Mouse (Mus musculus): ENCODE data around the gene Vmn2r84. TPM values are rescaled to one million over a fixed set of nuclear protein-coding genes. Genes with fewer than 3 reads are reported as not detected.
A peak's percentile ranks its signal among the peaks of the same experiment; 100 is the strongest.
"Not testable (repeated sequence)": the region's sequence is repeated elsewhere in the genome, so short reads cannot be mapped to it uniquely, and the experiment has no call there.

Gene Vmn2r84
- not detected in 2 replicates for polyA plus RNA-seq (2016; fragmentation: Nextera tagmentation; extraction: Ambion mirVana)

DNA sequence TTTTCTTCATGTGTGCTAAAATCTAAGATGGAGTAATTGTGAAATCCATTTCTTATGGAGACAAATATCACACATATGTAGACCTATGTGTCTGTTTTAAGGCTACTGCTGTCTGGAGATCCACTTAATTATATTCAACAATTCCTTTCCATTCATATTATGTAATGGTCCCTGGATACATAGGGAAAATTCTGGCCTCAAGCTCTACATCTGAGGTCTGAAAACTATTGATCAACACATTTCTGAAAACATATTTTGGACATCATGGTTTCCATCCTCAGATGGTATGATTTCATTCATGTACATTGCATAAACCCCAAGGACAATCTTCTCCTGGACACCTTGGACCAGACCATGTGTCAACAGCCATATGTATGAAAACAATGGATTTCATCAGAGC lies at the start of gene Vmn2r84:
TSS of gene Vmn2r84 (minus strand) at position 101 of the 400 bp plus-strand sequence.
- H3K9me3 ChIP-seq, result no peaks in the 10 kb centered on the region
- no peak within 1 kb of the TSS for H3K9ac ChIP-seq
- no peaks in the 10 kb centered on the region for H3K4me1 ChIP-seq
- H3K27ac ChIP-seq, result no peak within 1 kb of the TSS
- no peak within 1 kb of the TSS for H3K4me2 ChIP-seq
- no peak for ATAC-seq (ENCODE audit: low FRiP score)
- no peak within 1 kb of the TSS for H3K4me3 ChIP-seq (replicated peaks)
- no peaks in the 10 kb centered on the region for H3K36me3 ChIP-seq (replicated peaks)
- H3K27me3 ChIP-seq, result no peaks in the 10 kb centered on the region

DNA sequence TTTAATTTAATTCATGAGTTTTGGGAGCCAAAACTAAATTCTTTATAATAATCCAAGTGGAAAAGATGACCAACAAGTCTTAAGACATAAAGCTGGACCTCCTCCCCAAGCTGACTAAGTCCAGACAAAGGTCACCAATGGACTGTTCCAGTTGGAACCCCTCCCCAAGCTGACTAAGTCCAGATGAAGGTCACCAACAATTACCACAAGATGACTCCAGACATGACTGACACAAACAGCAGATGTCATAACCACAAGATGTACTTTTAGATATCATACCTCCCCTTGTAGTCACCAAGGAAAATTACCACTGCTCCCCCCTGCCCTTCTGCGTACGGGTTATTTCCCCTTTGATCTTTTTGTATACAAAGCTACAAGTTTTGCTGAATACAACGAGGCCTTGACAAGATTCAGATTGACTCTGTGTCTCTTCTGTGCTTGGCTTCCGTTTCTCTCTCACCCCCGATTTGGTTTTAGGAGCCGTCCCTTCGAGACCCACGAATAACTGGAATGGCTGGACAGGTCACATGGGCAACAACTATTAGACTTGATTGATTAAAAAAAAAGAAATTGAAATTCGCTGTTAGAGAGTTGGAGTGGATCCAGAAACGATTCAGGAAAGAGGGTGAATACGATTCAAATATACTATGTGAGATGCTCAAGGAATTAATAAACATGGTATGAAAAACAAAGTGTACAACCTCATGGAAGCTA lies 40.2 kb upstream of the Vmn2r84 start:
- WGBS, result 91% methylated on average over 11 of the region's 11 CpGs
- not testable (repeated sequence) for ATAC-seq (ENCODE audit: low FRiP score); H3K27ac ChIP-seq; H3K4me2 ChIP-seq; H3K27me3 ChIP-seq; H3K36me3 ChIP-seq (replicated peaks); H3K9me3 ChIP-seq; H3K4me3 ChIP-seq (replicated peaks); H3K9ac ChIP-seq; H3K4me1 ChIP-seq

DNA sequence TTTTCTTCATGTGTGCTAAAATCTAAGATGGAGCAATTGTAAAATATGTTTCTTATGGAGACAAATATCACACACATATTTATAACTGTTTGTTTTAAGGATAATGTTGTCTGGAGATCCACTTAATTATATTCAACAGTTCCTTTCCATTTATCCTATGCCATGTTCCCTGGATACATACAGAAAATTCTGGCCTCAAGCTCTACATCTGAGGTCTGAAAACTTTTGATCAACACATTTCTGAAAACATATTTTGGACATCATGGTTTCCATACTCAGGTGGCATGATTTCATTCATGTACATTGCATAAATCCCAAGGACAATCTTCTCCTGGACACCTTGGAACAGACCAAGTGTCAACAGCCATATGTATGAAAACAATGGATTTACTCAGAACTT lies 35.5 kb upstream of the Vmn2r84 start, which contains the start of gene Vmn2r85:
TSS of gene Vmn2r85 (minus strand) at position 101 of the 400 bp plus-strand sequence.
- not testable (repeated sequence) for H3K4me3 ChIP-seq (replicated peaks); ATAC-seq (ENCODE audit: low FRiP score)

DNA sequence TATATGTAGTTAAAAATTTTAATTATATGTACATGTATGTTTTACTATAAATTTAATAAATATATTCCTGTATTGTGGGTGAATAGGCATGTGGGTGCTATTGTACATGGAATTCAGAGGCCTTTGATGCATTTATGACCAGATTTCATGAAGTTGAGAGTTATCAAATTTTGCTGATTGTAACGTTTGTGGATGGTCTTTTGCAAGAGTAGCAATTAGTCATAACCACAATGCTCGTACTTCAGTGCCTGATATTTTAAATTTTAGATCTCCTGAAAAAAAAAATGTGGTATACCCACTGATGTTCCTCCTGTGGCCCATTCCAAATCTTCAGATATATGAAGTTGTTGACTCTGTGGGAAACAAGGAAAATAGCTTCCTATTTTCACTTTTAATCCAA lies 28.2 kb upstream of the Vmn2r84 start:
- not testable (repeated sequence) for H3K4me2 ChIP-seq; H3K27me3 ChIP-seq; ATAC-seq (ENCODE audit: low FRiP score); H3K27ac ChIP-seq; H3K9ac ChIP-seq; H3K4me1 ChIP-seq; H3K4me3 ChIP-seq (replicated peaks); H3K9me3 ChIP-seq; H3K36me3 ChIP-seq (replicated peaks)
- 85% methylated on average over 2 of the region's 2 CpGs for WGBS

More for the DNA sequence above, 35.5 kb upstream of the Vmn2r84 start, which contains the start of gene Vmn2r85:
- H3K9me3 ChIP-seq; H3K27me3 ChIP-seq; H3K9ac ChIP-seq; H3K4me1 ChIP-seq; H3K36me3 ChIP-seq (replicated peaks); H3K27ac ChIP-seq; H3K4me2 ChIP-seq: not testable (repeated sequence)

DNA sequence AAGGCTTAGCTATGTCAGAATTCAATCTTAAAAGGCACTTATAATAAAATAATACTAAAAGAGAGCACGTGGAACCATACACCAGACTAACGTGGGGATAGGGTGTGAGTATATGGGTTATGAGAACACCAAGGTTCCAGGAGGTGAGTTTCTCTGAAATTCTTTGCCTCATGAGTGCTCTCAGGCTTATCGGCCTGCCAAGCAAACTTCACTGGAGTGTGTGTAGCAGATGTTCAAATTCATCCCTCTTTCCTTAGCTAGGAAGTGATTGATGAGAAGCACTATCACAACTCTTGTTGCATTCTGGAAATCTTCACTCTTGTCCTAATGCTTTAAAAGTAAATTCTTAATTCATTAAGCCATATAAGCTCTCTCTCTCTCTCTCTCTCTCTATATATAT lies 26.3 kb upstream of the Vmn2r84 start:
- Histone ChIP-seq H3K36me3 (replicated peaks) (no peaks in the 10 kb centered on the region), H3K9me3 (no peaks in the 10 kb centered on the region), H3K4me2 (no peak overlapping the region), H3K9ac (no peak overlapping the region), H3K4me1 (no peaks in the 10 kb centered on the region), H3K4me3 (replicated peaks) (no peak overlapping the region), H3K27me3 (no peaks in the 10 kb centered on the region), H3K27ac (no peak overlapping the region)
- ATAC-seq (ENCODE audit: low FRiP score), result no peak
- 57% methylated on average over 3 of the region's 3 CpGs for WGBS

DNA sequence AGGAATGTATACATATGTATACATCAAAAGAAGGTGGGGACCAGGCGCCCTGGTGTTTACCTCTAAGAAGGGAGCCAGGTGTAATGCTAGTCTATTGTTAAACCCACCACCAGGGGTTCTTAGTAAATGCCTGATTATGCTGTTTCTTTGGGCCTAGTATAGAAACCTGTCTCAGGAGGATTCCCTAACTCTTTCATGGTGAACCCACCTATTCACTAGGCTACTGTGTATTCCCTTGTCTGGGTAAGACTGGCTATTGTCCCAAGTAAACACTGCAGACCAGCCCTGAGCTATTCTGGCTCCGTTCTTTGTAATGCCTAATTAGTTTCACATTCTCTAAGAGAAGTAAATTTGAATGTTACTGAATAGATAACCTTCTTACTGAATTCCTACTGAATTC lies 25.8 kb upstream of the Vmn2r84 start:
- H3K4me2 ChIP-seq; H3K9me3 ChIP-seq; H3K27me3 ChIP-seq; H3K27ac ChIP-seq; H3K4me1 ChIP-seq; H3K36me3 ChIP-seq (replicated peaks); ATAC-seq (ENCODE audit: low FRiP score); H3K9ac ChIP-seq; H3K4me3 ChIP-seq (replicated peaks): not testable (repeated sequence)
- WGBS, result 42% methylated on average over 2 of the region's 2 CpGs

DNA sequence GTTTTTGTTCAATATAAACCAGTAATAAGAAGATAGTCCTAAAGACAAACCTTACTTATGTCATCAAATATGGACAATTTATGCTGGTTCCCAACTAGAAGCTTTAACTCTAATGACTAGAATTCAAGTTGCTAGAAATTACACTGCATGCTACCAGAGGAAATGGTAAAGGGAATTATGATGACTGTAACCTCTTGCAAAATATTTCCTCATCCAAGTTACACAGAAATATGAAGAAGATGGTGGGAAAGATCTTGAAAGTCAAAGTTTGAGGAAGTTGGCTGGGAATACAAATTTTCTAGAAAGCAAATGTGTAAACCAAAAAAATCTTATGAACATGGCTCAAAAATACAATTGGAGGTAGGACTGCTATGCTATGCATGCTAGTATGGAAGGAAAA lies 22.2 kb upstream of the Vmn2r84 start:
- ATAC-seq (ENCODE audit: low FRiP score); H3K27me3 ChIP-seq; H3K27ac ChIP-seq; H3K36me3 ChIP-seq (replicated peaks); H3K4me3 ChIP-seq (replicated peaks); H3K4me1 ChIP-seq; H3K9me3 ChIP-seq; H3K4me2 ChIP-seq; H3K9ac ChIP-seq: not testable (repeated sequence)

DNA sequence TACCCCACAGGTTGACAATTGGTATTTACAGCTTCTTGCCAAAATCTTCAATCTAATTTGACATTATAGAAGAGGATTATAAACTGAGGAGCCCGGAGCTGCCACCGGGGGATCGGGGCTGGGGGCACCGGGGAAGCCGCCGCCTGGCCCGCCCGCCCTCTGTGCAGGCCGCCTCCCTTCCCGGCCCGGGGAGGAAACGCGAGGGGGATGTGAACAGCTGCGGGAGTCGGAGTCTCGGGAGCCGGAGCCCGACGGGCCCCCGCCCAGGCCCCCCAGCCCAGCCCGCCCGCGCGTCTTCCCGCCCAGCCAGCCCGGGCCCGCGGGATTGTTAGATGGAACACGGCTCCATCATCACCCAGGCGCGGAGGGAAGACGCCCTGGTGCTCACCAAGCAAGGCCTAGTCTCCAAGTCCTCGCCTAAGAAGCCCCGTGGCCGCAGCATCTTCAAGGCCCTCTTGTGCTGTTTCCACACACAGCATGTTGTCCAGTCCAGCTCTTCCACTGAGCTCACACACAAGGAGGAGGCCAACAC lies 18.1 kb upstream of the Vmn2r84 start:
- H3K9me3 ChIP-seq; H3K4me2 ChIP-seq; H3K27me3 ChIP-seq; H3K27ac ChIP-seq; H3K4me3 ChIP-seq (replicated peaks); H3K4me1 ChIP-seq; H3K36me3 ChIP-seq (replicated peaks); H3K9ac ChIP-seq: not testable (repeated sequence)
- 71% methylated on average over 17 of the region's 35 CpGs for WGBS
- peak; percentile 75 for ATAC-seq (ENCODE audit: low FRiP score)

DNA sequence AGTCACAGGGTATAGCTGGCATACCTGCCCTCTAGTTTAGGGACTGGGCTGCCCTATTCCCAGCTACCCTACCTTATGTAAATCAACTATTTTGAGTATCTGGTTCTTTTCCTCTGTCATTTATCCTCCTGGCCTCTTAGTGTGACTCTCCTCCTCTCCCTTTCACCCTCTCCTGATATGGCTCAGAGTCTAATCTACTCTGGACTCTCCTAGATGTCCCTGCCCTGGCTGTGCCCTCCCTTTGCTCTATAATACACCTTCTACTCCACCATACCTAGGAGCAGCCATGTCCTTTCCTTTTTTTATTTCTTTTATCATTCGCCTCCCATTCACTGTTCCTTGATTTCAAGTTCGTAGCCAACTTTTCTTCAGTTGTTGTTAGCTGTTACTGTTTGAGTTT lies 19.0 kb downstream of the Vmn2r84 start:
- H3K4me2 ChIP-seq, result no peak overlapping the region
- H3K4me3 ChIP-seq (replicated peaks), result no peak overlapping the region
- WGBS, result 88% methylated on average over 2 of the region's 2 CpGs
- no peak overlapping the region for H3K27ac ChIP-seq
- H3K9ac ChIP-seq, result no peak overlapping the region
- ATAC-seq (ENCODE audit: low FRiP score), result no peak
- no peaks in the 10 kb centered on the region for H3K4me1 ChIP-seq
- no peaks in the 10 kb centered on the region for H3K9me3 ChIP-seq
- no peaks in the 10 kb centered on the region for H3K27me3 ChIP-seq
- H3K36me3 ChIP-seq (replicated peaks), result no peaks in the 10 kb centered on the region

DNA sequence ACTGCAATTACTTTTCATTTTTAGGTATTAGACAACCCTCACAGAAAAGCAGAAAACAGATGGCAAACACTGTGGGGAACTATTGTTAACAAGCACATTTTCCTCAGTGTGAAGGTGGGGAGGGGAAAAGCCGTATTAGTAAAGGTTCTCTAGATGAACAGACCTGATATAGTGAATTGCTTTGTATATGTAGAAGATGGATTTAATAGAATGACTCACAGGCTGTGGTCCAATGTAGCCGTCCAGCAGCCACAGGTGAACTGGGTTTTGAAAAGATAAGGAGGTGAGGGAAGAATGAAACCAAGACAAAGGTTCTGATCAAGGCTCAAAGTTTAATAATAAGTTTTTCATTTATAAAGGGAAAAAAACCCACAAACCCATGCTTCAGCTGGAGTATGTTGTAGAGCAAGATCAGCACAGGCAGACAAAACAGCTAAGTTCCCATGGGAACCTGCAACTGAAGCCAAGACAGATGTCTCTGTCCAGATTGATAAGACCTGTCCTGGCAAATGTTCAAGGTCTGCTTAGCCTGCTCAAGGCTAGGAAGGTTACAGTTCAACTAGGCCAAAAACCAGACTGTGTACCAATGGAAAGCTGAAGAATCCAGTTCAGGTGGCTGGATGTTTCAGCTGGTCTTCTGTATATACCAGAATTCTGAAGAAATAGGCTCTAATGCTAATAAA lies 21.5 kb downstream of the Vmn2r84 start:
- no peak for ATAC-seq (ENCODE audit: low FRiP score)
- Histone ChIP-seq H3K9ac (no peak overlapping the region), H3K4me3 (replicated peaks) (no peak overlapping the region), H3K4me1 (no peaks in the 10 kb centered on the region), H3K9me3 (no peaks in the 10 kb centered on the region), H3K27me3 (no peaks in the 10 kb centered on the region), H3K36me3 (replicated peaks) (no peaks in the 10 kb centered on the region), H3K27ac (no peak overlapping the region), H3K4me2 (no peak overlapping the region)
- WGBS, result 94% methylated on average over 2 of the region's 2 CpGs

DNA sequence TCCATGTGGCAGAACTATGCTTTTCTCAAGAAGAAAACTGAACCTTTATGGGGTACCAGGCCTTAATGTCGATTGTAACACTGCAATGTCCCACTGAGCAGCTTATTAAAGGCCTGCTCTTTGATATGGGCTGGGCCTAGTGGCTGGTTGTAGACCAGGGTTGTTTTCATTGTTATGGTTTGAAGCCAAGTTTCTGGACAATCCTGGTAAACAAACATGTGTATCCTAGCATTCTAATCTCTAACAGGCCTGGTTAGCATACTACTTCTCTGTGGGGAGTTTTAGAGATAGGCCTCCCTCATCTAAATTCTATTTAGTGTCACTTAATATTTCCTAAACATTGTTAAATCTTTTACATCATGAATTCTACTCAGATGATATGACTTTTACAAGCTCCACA lies 22.5 kb downstream of the Vmn2r84 start:
- Histone ChIP-seq H3K4me2 (no peak overlapping the region), H3K27me3 (no peaks in the 10 kb centered on the region), H3K9me3 (no peaks in the 10 kb centered on the region), H3K9ac (no peak overlapping the region), H3K27ac (no peak overlapping the region), H3K4me3 (replicated peaks) (no peak overlapping the region), H3K4me1 (no peaks in the 10 kb centered on the region), H3K36me3 (replicated peaks) (no peaks in the 10 kb centered on the region)
- 58% methylated on average over 1 of the region's 1 CpGs for WGBS
- no peak for ATAC-seq (ENCODE audit: low FRiP score)

DNA sequence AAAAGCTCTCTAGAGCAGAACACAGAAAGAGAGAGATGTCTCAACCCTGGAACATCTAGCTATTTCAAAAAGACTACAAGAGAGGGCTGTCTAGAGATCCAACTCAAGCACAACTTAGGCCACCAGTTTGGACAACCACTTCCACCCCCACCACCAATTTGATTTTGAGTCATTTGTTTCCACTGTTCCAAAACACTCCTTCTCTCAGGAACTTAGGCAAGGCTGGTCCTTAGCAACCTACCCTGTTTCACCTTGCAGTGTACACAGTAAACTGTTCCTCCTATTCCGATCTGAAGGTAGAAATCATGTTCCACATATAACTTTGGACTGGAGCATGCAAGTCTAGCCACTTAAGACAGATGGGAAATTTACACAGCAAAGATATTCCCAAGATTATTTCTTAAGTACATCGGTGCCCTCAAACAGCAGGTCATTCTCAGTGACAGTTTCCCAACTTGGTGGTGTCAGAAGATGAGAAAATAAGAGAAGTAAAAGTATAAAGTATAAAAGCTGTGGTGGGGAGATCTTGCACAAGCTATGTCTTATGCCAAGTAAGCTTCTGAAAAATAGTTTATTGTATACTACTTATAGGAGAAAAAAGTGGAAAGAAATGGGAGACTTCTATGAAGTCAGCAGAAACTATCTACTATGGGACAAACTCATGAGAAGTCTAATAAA lies 24.0 kb downstream of the Vmn2r84 start:
- Histone ChIP-seq H3K36me3 (replicated peaks) (no peaks in the 10 kb centered on the region), H3K9ac (no peak overlapping the region), H3K4me3 (replicated peaks) (no peak overlapping the region), H3K4me2 (no peak overlapping the region), H3K27ac (no peak overlapping the region), H3K4me1 (no peaks in the 10 kb centered on the region), H3K27me3 (no peaks in the 10 kb centered on the region), H3K9me3 (no peaks in the 10 kb centered on the region)
- no peak for ATAC-seq (ENCODE audit: low FRiP score)
- 94% methylated on average over 2 of the region's 2 CpGs for WGBS
